9 mouse cellular contexts compared by ENCODE assay signal in genomic region chr7:80044170-80044569, GRCm38 (mm10). TPM values are rescaled to one million over a fixed set of nuclear protein-coding genes. Genes with fewer than 3 reads are reported as not detected.
A peak's percentile ranks its signal among the peaks of the same experiment; 100 is the strongest.
DNase-seq lines count a peak whose midpoint lies in the region; ATAC-seq lines count a peak whose summit lies in the region.
"Had no signal": no experiment of that assay in that cellular context is flagged by ENCODE, and none has a peak within 500 bp of the region (broad histone marks: within the 10 kb centered on the region; RNA-seq: fewer than 3 reads in every experiment).

No protein-coding gene starts in this region.

- peaks cover 70% of the 10 kb centered on the region for H3K4me1 ChIP-seq in midbrain, embryonic 10.5 days
- H3K4me1 ChIP-seq in midbrain, embryonic 15.5 days, result peaks cover 22% of the 10 kb centered on the region
- peaks cover 38% of the 10 kb centered on the region for H3K4me1 ChIP-seq in heart, embryonic 15.5 days (replicated peaks)
- H3K4me1 ChIP-seq in liver, embryonic 11.5 days (replicated peaks; ENCODE audit: control insufficient read depth, insufficient read depth, low read length), result peaks cover 40% of the 10 kb centered on the region
- H3K4me1 ChIP-seq in neural tube, embryonic 15.5 days, result peaks cover 28% of the 10 kb centered on the region

- no peaks in the 10 kb centered on the region for H3K27me3 ChIP-seq in midbrain, embryonic 10.5 days (ENCODE audit: low read depth, poor library complexity, severe bottlenecking)
- no peaks in the 10 kb centered on the region for H3K27me3 ChIP-seq in midbrain, embryonic 15.5 days (replicated peaks)
- H3K27me3 ChIP-seq in heart, embryonic 15.5 days, result no peaks in the 10 kb centered on the region
- no peaks in the 10 kb centered on the region for H3K27me3 ChIP-seq in liver, embryonic 11.5 days (replicated peaks; ENCODE audit: control insufficient read depth, insufficient read depth, low read length)
- no peaks in the 10 kb centered on the region for H3K27me3 ChIP-seq in neural tube, embryonic 15.5 days (replicated peaks)

- no peak overlapping the region for H3K4me3 ChIP-seq in midbrain, embryonic 10.5 days
- H3K4me3 ChIP-seq in midbrain, embryonic 15.5 days, result no peak overlapping the region
- H3K4me3 ChIP-seq in heart, embryonic 15.5 days, result no peak overlapping the region
- no peak overlapping the region for H3K4me3 ChIP-seq in liver, embryonic 11.5 days (ENCODE audit: low read depth, low read length)
- no peak overlapping the region for H3K4me3 ChIP-seq in neural tube, embryonic 15.5 days (replicated peaks)

- no peak for DNase-seq in midbrain, embryonic 10.5 days (ENCODE audit: low spot score)
- no peak for DNase-seq in liver, embryonic 11.5 days (ENCODE audit: low spot score)
- DNase-seq in urinary bladder, adult 2 months (ENCODE audit: low spot score), result no peak
- no peak for DNase-seq in cerebellum, adult 11 months
- DNase-seq: thymus, adult 18-20 months had no signal

- no peak overlapping the region for H3K4me2 ChIP-seq in midbrain, embryonic 15.5 days
- H3K4me2 ChIP-seq in heart, embryonic 15.5 days, result no peak overlapping the region
- H3K4me2 ChIP-seq in liver, embryonic 11.5 days, result peak overlapping the region; percentile 35
- H3K4me2 ChIP-seq in neural tube, embryonic 15.5 days, result no peak overlapping the region

- no peak overlapping the region for H3K9ac ChIP-seq in midbrain, embryonic 15.5 days
- no peak overlapping the region for H3K9ac ChIP-seq in heart, embryonic 15.5 days
- H3K9ac ChIP-seq in liver, embryonic 11.5 days (ENCODE audit: low read depth, low read length), result peak overlapping the region; percentile 43; the same call in 1 of the 2 replicates
- H3K9ac ChIP-seq in neural tube, embryonic 15.5 days (replicated peaks), result no peak overlapping the region

- ATAC-seq in midbrain, embryonic 15.5 days (replicated peaks), result no peak
- ATAC-seq in heart, embryonic 15.5 days (replicated peaks; ENCODE audit: insufficient number of reproducible peaks, insufficient read depth, low FRiP score, low read depth), result peak; percentile 72
- 0 out of 2 replicates have a peak, but pooled peaks have one; percentile 41 for ATAC-seq in liver, embryonic 11.5 days (replicated peaks; ENCODE audit: low FRiP score)
- no peak for ATAC-seq in neural tube, embryonic 15.5 days (ENCODE audit: low FRiP score)
- no peak for ATAC-seq in erythroblast, adult 5-6 weeks (replicated peaks; ENCODE audit: low FRiP score, poor library complexity, severe bottlenecking)

- H3K9me3 ChIP-seq in midbrain, embryonic 10.5 days (replicated peaks), result no peaks in the 10 kb centered on the region
- no peaks in the 10 kb centered on the region for H3K9me3 ChIP-seq in midbrain, embryonic 15.5 days
- H3K9me3 ChIP-seq in heart, embryonic 15.5 days (replicated peaks), result no peaks in the 10 kb centered on the region
- no peaks in the 10 kb centered on the region for H3K9me3 ChIP-seq in liver, embryonic 11.5 days (ENCODE audit: control insufficient read depth, low read length)
- H3K9me3 ChIP-seq in neural tube, embryonic 15.5 days (replicated peaks), result no peaks in the 10 kb centered on the region

- 74% methylated on average over 7 of the region's 7 CpGs for WGBS in midbrain, embryonic 10.5 days
- WGBS in midbrain, embryonic 15.5 days, result 72% methylated on average over 7 of the region's 7 CpGs
- WGBS in heart, embryonic 15.5 days, result 46% methylated on average over 7 of the region's 7 CpGs
- WGBS in liver, embryonic 11.5 days, result 26% methylated on average over 7 of the region's 7 CpGs
- 78% methylated on average over 7 of the region's 7 CpGs for WGBS in neural tube, embryonic 15.5 days

- H3K27ac ChIP-seq in midbrain, embryonic 10.5 days (replicated peaks), result peak overlapping the region; percentile 72
- H3K27ac ChIP-seq in midbrain, embryonic 15.5 days, result no peak overlapping the region
- peak overlapping the region; percentile 71 for H3K27ac ChIP-seq in heart, embryonic 15.5 days
- H3K27ac ChIP-seq in liver, embryonic 11.5 days (ENCODE audit: low read depth, low read length), result peak overlapping the region; percentile 85
- H3K27ac ChIP-seq in neural tube, embryonic 15.5 days (replicated peaks), result peak overlapping the region; percentile 30; the same call in 1 of the 2 replicates

- H3K36me3 ChIP-seq in midbrain, embryonic 10.5 days, result peaks cover 55% of the 10 kb centered on the region
- no peaks in the 10 kb centered on the region for H3K36me3 ChIP-seq in midbrain, embryonic 15.5 days (replicated peaks)
- H3K36me3 ChIP-seq in heart, embryonic 15.5 days, result no peaks in the 10 kb centered on the region
- 0 out of 2 replicates have a peak, but pooled peaks cover 3% of the 10 kb centered on the region for H3K36me3 ChIP-seq in liver, embryonic 11.5 days (ENCODE audit: control insufficient read depth, insufficient read depth, low read length)
- H3K36me3 ChIP-seq in neural tube, embryonic 15.5 days, result no peaks in the 10 kb centered on the region

RNA-seq across cellular contexts. Expression of gene Zfp710, which starts 19.6 kb away (rescaled TPM):
- polyA plus RNA-seq in midbrain, embryonic 10.5 days (2016; fragmentation: Nextera tagmentation; extraction: Ambion mirVana), result 32.7 and 34.2 TPM in 2 replicates
- 18.0 and 18.6 TPM in 2 replicates for polyA plus RNA-seq in midbrain, embryonic 15.5 days (2015; fragmentation: Nextera tagmentation; extraction: Ambion mirVana)
- polyA plus RNA-seq in heart, embryonic 15.5 days (2015; fragmentation: Nextera tagmentation; extraction: Ambion mirVana), result 9.4 and 13.6 TPM in 2 replicates
- 10.8 and 11.8 TPM in 2 replicates for polyA plus RNA-seq in liver, embryonic 11.5 days (2014; fragmentation: Nextera tagmentation; extraction: Ambion mirVana)
- polyA plus RNA-seq in neural tube, embryonic 15.5 days (2015; fragmentation: Nextera tagmentation; extraction: Ambion mirVana), result 11.6 and 13.9 TPM in 2 replicates
- 6.9 and 8.8 TPM in 2 replicates for total RNA-seq in erythroblast, adult 5-6 weeks (2015; ENCODE audit: low replicate concordance)
- 5.1 and 6.0 TPM in 2 replicates for total RNA-seq in erythroblast, adult 5-6 weeks (2017; ENCODE audit: low replicate concordance)
- 15.6 and 18.8 TPM in 2 replicates for polyA plus RNA-seq in urinary bladder, adult 2 months (2012; rRNA removed)

Comparison
In these comparisons a context has a peak if more than half of its experiments do, and no peak if none do; other contexts are left out.
1. ATAC-seq: peak in heart, embryonic 15.5 days (single experiment) and liver, embryonic 11.5 days (single experiment); none in midbrain, embryonic 15.5 days (single experiment), neural tube, embryonic 15.5 days (single experiment) and erythroblast, adult 5-6 weeks (single experiment).